Mouse (Mus musculus): ENCODE results near the gene Dolpp1. TPM values are rescaled to one million over a fixed set of nuclear protein-coding genes. Genes with fewer than 3 reads are reported as not detected.

The Dolpp1 gene
- 37.6 and 39.9 TPM in 2 replicates for polyA plus RNA-seq (2014; fragmentation: Nextera tagmentation; extraction: Ambion mirVana)

GRCm38 (mm10) chr2:30392114-30392576 is at the start of gene Dolpp1:
TSS of gene Dolpp1 (plus strand) at chr2:30392254.
- H3K27me3 ChIP-seq (replicated peaks; ENCODE audit: control insufficient read depth, insufficient read depth, low read length): no peaks in the 10 kb centered on the region
- peak within 1 kb of the TSS; percentile 84 for H3K27ac ChIP-seq (ENCODE audit: low read depth, low read length)
- peak within 1 kb of the TSS; percentile 76 for H3K4me3 ChIP-seq (ENCODE audit: low read depth, low read length)
- H3K4me1 ChIP-seq (replicated peaks; ENCODE audit: control insufficient read depth, insufficient read depth, low read length): peaks cover 14% of the 10 kb centered on the region
- peak within 1 kb of the TSS; percentile 94 for H3K4me2 ChIP-seq
- ATAC-seq (replicated peaks; ENCODE audit: low FRiP score) (peak; percentile 98), DNase-seq (ENCODE audit: low spot score) (peak; percentile 95)
- no peaks in the 10 kb centered on the region for H3K9me3 ChIP-seq (ENCODE audit: control insufficient read depth, low read length)
- H3K9ac ChIP-seq (ENCODE audit: low read depth, low read length): peak within 1 kb of the TSS; percentile 76
- H3K36me3 ChIP-seq (ENCODE audit: control insufficient read depth, insufficient read depth, low read length): peaks cover 9% of the 10 kb centered on the region
- WGBS: under 1% methylated on average over 40 of the region's 40 CpGs

- Histone ChIP-seq H3K9ac (ENCODE audit: low read depth, low read length) (no peak overlapping the region), H3K4me1 (replicated peaks; ENCODE audit: control insufficient read depth, insufficient read depth, low read length) (no peaks in the 10 kb centered on the region), H3K27me3 (replicated peaks; ENCODE audit: control insufficient read depth, insufficient read depth, low read length) (no peaks in the 10 kb centered on the region), H3K27ac (ENCODE audit: low read depth, low read length) (no peak overlapping the region), H3K9me3 (ENCODE audit: control insufficient read depth, low read length) (no peaks in the 10 kb centered on the region), H3K4me2 (no peak overlapping the region), H3K4me3 (ENCODE audit: low read depth, low read length) (no peak overlapping the region), H3K36me3 (ENCODE audit: control insufficient read depth, insufficient read depth, low read length) (peaks cover 54% of the 10 kb centered on the region)
- ATAC-seq (replicated peaks; ENCODE audit: low FRiP score) (no peak), DNase-seq (ENCODE audit: low spot score) (no peak)
- 87% methylated on average over 7 of the region's 7 CpGs for WGBS
These were observed 49.5 kb upstream of the Dolpp1 start for GRCm38 (mm10) chr2:30342544-30342943.

- DNase-seq (ENCODE audit: low spot score) (no peak), ATAC-seq (replicated peaks; ENCODE audit: low FRiP score) (no peak)
- Histone ChIP-seq H3K27me3 (replicated peaks; ENCODE audit: control insufficient read depth, insufficient read depth, low read length) (no peaks in the 10 kb centered on the region), H3K36me3 (ENCODE audit: control insufficient read depth, insufficient read depth, low read length) (peaks cover 59% of the 10 kb centered on the region), H3K4me3 (ENCODE audit: low read depth, low read length) (no peak overlapping the region), H3K9ac (ENCODE audit: low read depth, low read length) (no peak overlapping the region), H3K4me2 (no peak overlapping the region), H3K4me1 (replicated peaks; ENCODE audit: control insufficient read depth, insufficient read depth, low read length) (no peaks in the 10 kb centered on the region), H3K27ac (ENCODE audit: low read depth, low read length) (no peak overlapping the region), H3K9me3 (ENCODE audit: control insufficient read depth, low read length) (no peaks in the 10 kb centered on the region)
- WGBS: 86% methylated on average over 14 of the region's 14 CpGs
These were observed 48.4 kb upstream of the Dolpp1 start for GRCm38 (mm10) chr2:30343601-30344137.

- WGBS: 87% methylated on average over 7 of the region's 7 CpGs
- H3K4me3 ChIP-seq (ENCODE audit: low read depth, low read length): no peak overlapping the region
- H3K27me3 ChIP-seq (replicated peaks; ENCODE audit: control insufficient read depth, insufficient read depth, low read length): no peaks in the 10 kb centered on the region
- H3K9me3 ChIP-seq (ENCODE audit: control insufficient read depth, low read length): no peaks in the 10 kb centered on the region
- DNase-seq (ENCODE audit: low spot score) (no peak), ATAC-seq (replicated peaks; ENCODE audit: low FRiP score) (no peak)
- H3K36me3 ChIP-seq (ENCODE audit: control insufficient read depth, insufficient read depth, low read length): peaks cover 49% of the 10 kb centered on the region
- no peak overlapping the region for H3K27ac ChIP-seq (ENCODE audit: low read depth, low read length)
- no peak overlapping the region for H3K9ac ChIP-seq (ENCODE audit: low read depth, low read length)
- H3K4me1 ChIP-seq (replicated peaks; ENCODE audit: control insufficient read depth, insufficient read depth, low read length): no peaks in the 10 kb centered on the region
- H3K4me2 ChIP-seq: no peak overlapping the region
These were observed 45.9 kb upstream of the Dolpp1 start for GRCm38 (mm10) chr2:30345971-30346676.

GRCm38 (mm10) chr2:30349196-30349595 is 42.9 kb upstream of the Dolpp1 start:
- no peaks in the 10 kb centered on the region for H3K9me3 ChIP-seq (ENCODE audit: control insufficient read depth, low read length)
- H3K4me1 ChIP-seq (replicated peaks; ENCODE audit: control insufficient read depth, insufficient read depth, low read length): no peaks in the 10 kb centered on the region
- no peak overlapping the region for H3K9ac ChIP-seq (ENCODE audit: low read depth, low read length)
- 92% methylated on average over 6 of the region's 6 CpGs for WGBS
- H3K27ac ChIP-seq (ENCODE audit: low read depth, low read length): no peak overlapping the region
- ATAC-seq (replicated peaks; ENCODE audit: low FRiP score) (no peak), DNase-seq (ENCODE audit: low spot score) (no peak)
- no peaks in the 10 kb centered on the region for H3K27me3 ChIP-seq (replicated peaks; ENCODE audit: control insufficient read depth, insufficient read depth, low read length)
- H3K4me2 ChIP-seq: no peak overlapping the region
- no peak overlapping the region for H3K4me3 ChIP-seq (ENCODE audit: low read depth, low read length)
- H3K36me3 ChIP-seq (ENCODE audit: control insufficient read depth, insufficient read depth, low read length): peaks cover 36% of the 10 kb centered on the region

GRCm38 (mm10) chr2:30351149-30351548 is 40.9 kb upstream of the Dolpp1 start:
- Histone ChIP-seq H3K9me3 (ENCODE audit: control insufficient read depth, low read length) (no peaks in the 10 kb centered on the region), H3K27ac (ENCODE audit: low read depth, low read length) (no peak overlapping the region), H3K36me3 (ENCODE audit: control insufficient read depth, insufficient read depth, low read length) (peaks cover 30% of the 10 kb centered on the region), H3K9ac (ENCODE audit: low read depth, low read length) (no peak overlapping the region), H3K4me2 (no peak overlapping the region), H3K27me3 (replicated peaks; ENCODE audit: control insufficient read depth, insufficient read depth, low read length) (no peaks in the 10 kb centered on the region), H3K4me1 (replicated peaks; ENCODE audit: control insufficient read depth, insufficient read depth, low read length) (no peaks in the 10 kb centered on the region; the same call in 1 of the 2 replicates), H3K4me3 (ENCODE audit: low read depth, low read length) (no peak overlapping the region)
- DNase-seq (ENCODE audit: low spot score) (no peak), ATAC-seq (replicated peaks; ENCODE audit: low FRiP score) (no peak)
- WGBS: 67% methylated on average over 2 of the region's 2 CpGs

GRCm38 (mm10) chr2:30355861-30356260 is 36.2 kb upstream of the Dolpp1 start:
- H3K27ac ChIP-seq (ENCODE audit: low read depth, low read length): no peak overlapping the region
- no peak overlapping the region for H3K4me2 ChIP-seq
- peaks cover 21% of the 10 kb centered on the region for H3K4me1 ChIP-seq (replicated peaks; ENCODE audit: control insufficient read depth, insufficient read depth, low read length)
- no peaks in the 10 kb centered on the region for H3K27me3 ChIP-seq (replicated peaks; ENCODE audit: control insufficient read depth, insufficient read depth, low read length)
- no peaks in the 10 kb centered on the region; the same call in 1 of the 2 replicates for H3K36me3 ChIP-seq (ENCODE audit: control insufficient read depth, insufficient read depth, low read length)
- no peak overlapping the region for H3K9ac ChIP-seq (ENCODE audit: low read depth, low read length)
- no peaks in the 10 kb centered on the region for H3K9me3 ChIP-seq (ENCODE audit: control insufficient read depth, low read length)
- H3K4me3 ChIP-seq (ENCODE audit: low read depth, low read length): no peak overlapping the region
- 65% methylated on average over 4 of the region's 4 CpGs for WGBS
- DNase-seq (ENCODE audit: low spot score): no peak
- ATAC-seq (replicated peaks; ENCODE audit: low FRiP score): no peak

GRCm38 (mm10) chr2:30356266-30356665 is 35.8 kb upstream of the Dolpp1 start:
- no peak overlapping the region for H3K9ac ChIP-seq (ENCODE audit: low read depth, low read length)
- 47% methylated on average over 4 of the region's 4 CpGs for WGBS
- no peak overlapping the region for H3K27ac ChIP-seq (ENCODE audit: low read depth, low read length)

GRCm38 (mm10) chr2:30356906-30357305 is 35.1 kb upstream of the Dolpp1 start:
- H3K9ac ChIP-seq (ENCODE audit: low read depth, low read length): no peak overlapping the region
- DNase-seq (ENCODE audit: low spot score) (no peak), ATAC-seq (replicated peaks; ENCODE audit: low FRiP score) (no peak)
- H3K27me3 ChIP-seq (replicated peaks; ENCODE audit: control insufficient read depth, insufficient read depth, low read length): no peaks in the 10 kb centered on the region
- 75% methylated on average over 9 of the region's 9 CpGs for WGBS
- no peak overlapping the region for H3K4me2 ChIP-seq
- no peaks in the 10 kb centered on the region; the same call in 1 of the 2 replicates for H3K36me3 ChIP-seq (ENCODE audit: control insufficient read depth, insufficient read depth, low read length)
- no peak overlapping the region for H3K27ac ChIP-seq (ENCODE audit: low read depth, low read length)
- no peaks in the 10 kb centered on the region for H3K9me3 ChIP-seq (ENCODE audit: control insufficient read depth, low read length)
- H3K4me3 ChIP-seq (ENCODE audit: low read depth, low read length): no peak overlapping the region
- H3K4me1 ChIP-seq (replicated peaks; ENCODE audit: control insufficient read depth, insufficient read depth, low read length): peaks cover 21% of the 10 kb centered on the region

More at GRCm38 (mm10) chr2:30356266-30356665, 35.8 kb upstream of the Dolpp1 start:
- no peak for DNase-seq (ENCODE audit: low spot score)
- no peak for ATAC-seq (replicated peaks; ENCODE audit: low FRiP score)
- no peaks in the 10 kb centered on the region; the same call in 1 of the 2 replicates for H3K36me3 ChIP-seq (ENCODE audit: control insufficient read depth, insufficient read depth, low read length)
- H3K4me3 ChIP-seq (ENCODE audit: low read depth, low read length): no peak overlapping the region
- H3K4me1 ChIP-seq (replicated peaks; ENCODE audit: control insufficient read depth, insufficient read depth, low read length): peaks cover 21% of the 10 kb centered on the region
- H3K9me3 ChIP-seq (ENCODE audit: control insufficient read depth, low read length): no peaks in the 10 kb centered on the region
- no peak overlapping the region for H3K4me2 ChIP-seq
- no peaks in the 10 kb centered on the region for H3K27me3 ChIP-seq (replicated peaks; ENCODE audit: control insufficient read depth, insufficient read depth, low read length)
